Comparison of ENCODE assay signal across 19 mouse cellular contexts in the genomic region with DNA sequence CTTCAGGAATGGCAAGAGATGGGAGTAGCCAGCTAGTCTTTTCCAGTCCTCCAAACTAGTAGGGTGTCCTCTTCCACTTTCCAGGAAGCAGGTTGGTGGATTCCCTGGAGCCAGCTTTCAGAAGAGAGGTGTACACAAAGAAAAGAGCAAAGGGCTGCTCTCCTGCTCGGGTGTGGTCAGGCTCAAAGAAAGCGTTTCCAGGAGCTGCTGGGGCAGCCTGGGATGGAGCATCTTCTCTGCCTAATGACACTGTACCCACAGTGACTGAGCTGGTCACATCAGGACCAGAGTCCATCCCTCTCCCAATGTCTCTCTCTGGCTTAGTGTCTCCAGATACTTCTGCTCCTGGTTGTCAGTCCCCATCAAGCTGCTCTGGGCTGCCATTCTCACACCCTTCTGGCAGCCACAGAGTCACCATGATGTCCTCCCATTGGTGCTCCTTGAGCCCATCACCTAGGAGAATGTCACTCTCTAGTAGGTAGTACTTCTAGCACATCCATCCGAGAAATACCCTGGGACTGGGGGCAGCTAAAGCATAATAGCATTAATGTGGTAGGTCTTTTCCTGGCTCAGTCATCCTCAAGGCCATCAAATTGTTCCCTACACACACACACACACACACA. TPM values are rescaled to one million over a fixed set of nuclear protein-coding genes. Genes with fewer than 3 reads are reported as not detected.
A peak's percentile ranks its signal among the peaks of the same experiment; 100 is the strongest.
DNase-seq lines count a peak whose midpoint lies in the region; ATAC-seq and TF ChIP-seq lines count a peak whose summit lies in the region.
"Had no signal": no experiment of that assay in that cellular context is flagged by ENCODE, and none has a peak within 500 bp of the region (broad histone marks: within the 10 kb centered on the region; RNA-seq: fewer than 3 reads in every experiment).

No protein-coding gene starts in this region.

- no peaks in the 10 kb centered on the region for H3K9me3 ChIP-seq in heart, embryonic 15.5 days (replicated peaks)
- no peaks in the 10 kb centered on the region for H3K9me3 ChIP-seq in stomach, embryonic 16.5 days (replicated peaks; ENCODE audit: control insufficient read depth, low read length)
- H3K9me3 ChIP-seq in stomach, postnatal 0 days (ENCODE audit: control insufficient read depth, low read length) = no peaks in the 10 kb centered on the region
- H3K9me3 ChIP-seq: embryonic facial prominence, embryonic 10.5 days; forebrain, embryonic 13.5 days; heart, embryonic 12.5 days; hindbrain, embryonic 10.5 days; limb, embryonic 15.5 days; midbrain, embryonic 12.5 days; neural tube, embryonic 12.5 days had no signal

- no peaks in the 10 kb centered on the region for H3K36me3 ChIP-seq in heart, embryonic 15.5 days
- H3K36me3 ChIP-seq in stomach, embryonic 16.5 days (ENCODE audit: control insufficient read depth, insufficient read depth, low read length) = no peaks in the 10 kb centered on the region
- H3K36me3 ChIP-seq in stomach, postnatal 0 days (ENCODE audit: control insufficient read depth, insufficient read depth, low read length) = no peaks in the 10 kb centered on the region
- H3K36me3 ChIP-seq: embryonic facial prominence, embryonic 10.5 days; heart, embryonic 12.5 days; hindbrain, embryonic 10.5 days; limb, embryonic 15.5 days; midbrain, embryonic 12.5 days; neural tube, embryonic 12.5 days had no signal

- TF ChIP-seq EP300 in stomach, postnatal 0 days (optimal IDR thresholded peaks at IDR 0.05) = no peak

- peak overlapping the region; percentile 13; the same call in 1 of the 2 replicates for H3K27ac ChIP-seq in heart, embryonic 15.5 days
- H3K27ac ChIP-seq in stomach, embryonic 16.5 days (ENCODE audit: low read length) = peak overlapping the region; percentile 34; the same call in 1 of the 2 replicates
- H3K27ac ChIP-seq in stomach, postnatal 0 days (replicated peaks) = no peak overlapping the region
- H3K27ac ChIP-seq: embryonic facial prominence, embryonic 10.5 days; forebrain, embryonic 13.5 days; hindbrain, embryonic 10.5 days; hindbrain, postnatal 0 days; limb, embryonic 15.5 days; midbrain, embryonic 12.5 days; neural tube, embryonic 12.5 days had no signal

- no peak for ATAC-seq in heart, embryonic 15.5 days (replicated peaks; ENCODE audit: insufficient number of reproducible peaks, insufficient read depth, low FRiP score, low read depth)
- ATAC-seq in stomach, embryonic 16.5 days (ENCODE audit: insufficient read depth, low FRiP score) = no peak
- no peak for ATAC-seq in stomach, postnatal 0 days (ENCODE audit: low FRiP score, low TSS enrichment)
- ATAC-seq: forebrain, embryonic 13.5 days; hindbrain, postnatal 0 days had no signal

- H3K27me3 ChIP-seq in heart, embryonic 15.5 days = no peaks in the 10 kb centered on the region
- no peaks in the 10 kb centered on the region for H3K27me3 ChIP-seq in stomach, embryonic 16.5 days (ENCODE audit: control insufficient read depth, insufficient read depth, low read length)
- H3K27me3 ChIP-seq in stomach, postnatal 0 days (ENCODE audit: control insufficient read depth, insufficient read depth, low read length) = no peaks in the 10 kb centered on the region
- H3K27me3 ChIP-seq: forebrain, embryonic 13.5 days; heart, embryonic 12.5 days; limb, embryonic 15.5 days; midbrain, embryonic 12.5 days; neural tube, embryonic 12.5 days had no signal

- no peak for TF ChIP-seq CTCF in stomach, postnatal 0 days (IDR thresholded peaks at IDR 0.05; ENCODE audit: low read depth)

- H3K4me1 ChIP-seq in heart, embryonic 15.5 days (replicated peaks) = peaks cover 21% of the 10 kb centered on the region
- H3K4me1 ChIP-seq in stomach, embryonic 16.5 days (ENCODE audit: control insufficient read depth, insufficient read depth, low read length) = peaks cover 3% of the 10 kb centered on the region; the same call in 1 of the 2 replicates
- no peaks in the 10 kb centered on the region for H3K4me1 ChIP-seq in stomach, postnatal 0 days (replicated peaks; ENCODE audit: control insufficient read depth, insufficient read depth)
- H3K4me1 ChIP-seq: embryonic facial prominence, embryonic 10.5 days; neural tube, embryonic 12.5 days had no signal

- H3K4me2 ChIP-seq in heart, embryonic 15.5 days = no peak overlapping the region
- no peak overlapping the region for H3K4me2 ChIP-seq in stomach, embryonic 16.5 days (ENCODE audit: low read depth, low read length)
- no peak overlapping the region for H3K4me2 ChIP-seq in stomach, postnatal 0 days (replicated peaks; ENCODE audit: low read depth)
- H3K4me2 ChIP-seq: forebrain, embryonic 13.5 days; heart, embryonic 12.5 days; limb, embryonic 15.5 days; lung, embryonic 14.5 days; midbrain, embryonic 12.5 days; neural tube, embryonic 12.5 days had no signal

- H3K9ac ChIP-seq in heart, embryonic 15.5 days = no peak overlapping the region
- H3K9ac ChIP-seq in stomach, embryonic 16.5 days (ENCODE audit: low read length) = no peak overlapping the region
- no peak overlapping the region for H3K9ac ChIP-seq in stomach, postnatal 0 days (ENCODE audit: low read length)
- H3K9ac ChIP-seq: forebrain, embryonic 13.5 days; heart, embryonic 12.5 days; limb, embryonic 15.5 days; lung, embryonic 14.5 days; midbrain, embryonic 12.5 days; neural tube, embryonic 12.5 days had no signal

- DNase-seq in heart, adult 11 months = no peak
- DNase-seq in stomach, postnatal 0 days (ENCODE audit: low spot score) = no peak
- DNase-seq in naive thymus-derived CD4-positive, alpha-beta T cell, adult 2 months (ENCODE audit: low read depth) = peak; percentile 63
- no peak for DNase-seq in left cerebral cortex, adult 9 months (ENCODE audit: low spot score in 2 of 2)
- no peak for DNase-seq in adrenal gland, postnatal 14 days
- DNase-seq: cerebellum, adult 11-12 months; kidney, postnatal 10 days; lung, embryonic 14.5 days; right cerebral cortex, postnatal 4 days had no signal

- WGBS in heart, embryonic 15.5 days = 71% methylated on average over 3 of the region's 3 CpGs
- 64% methylated on average over 3 of the region's 3 CpGs for WGBS in stomach, embryonic 16.5 days
- 71% methylated on average over 3 of the region's 3 CpGs for WGBS in stomach, postnatal 0 days

- H3K4me3 ChIP-seq in heart, embryonic 15.5 days = no peak overlapping the region
- no peak overlapping the region for H3K4me3 ChIP-seq in stomach, embryonic 16.5 days (replicated peaks; ENCODE audit: low read length)
- H3K4me3 ChIP-seq in stomach, postnatal 0 days (ENCODE audit: low read depth, low read length) = no peak overlapping the region
- H3K4me3 ChIP-seq: embryonic facial prominence, embryonic 10.5 days; forebrain, embryonic 13.5 days; heart, embryonic 12.5 days; hindbrain, embryonic 10.5 days; limb, embryonic 15.5 days; midbrain, embryonic 12.5 days; neural tube, embryonic 12.5 days had no signal

RNA-seq across cellular contexts. Expression of gene Arl4c, which starts 46.4 kb away (rescaled TPM):
- polyA plus RNA-seq in heart, embryonic 15.5 days (2015; fragmentation: Nextera tagmentation; extraction: Ambion mirVana) = 7.0 and 9.2 TPM in 2 replicates
- polyA plus RNA-seq in stomach, embryonic 16.5 days (2015; fragmentation: Nextera tagmentation; extraction: Ambion mirVana) = 6.6 and 6.9 TPM in 2 replicates
- 5.7 and 5.8 TPM in 2 replicates for polyA plus RNA-seq in stomach, postnatal 0 days (2015; fragmentation: Nextera tagmentation; extraction: Ambion mirVana)
- total RNA-seq in adrenal gland, postnatal 14 days (2021) = 10.3 and 16.5 TPM in 2 replicates
